Mouse (Mus musculus) heart, postnatal 0 days (tissue): ENCODE data around the gene Rad9b. TPM values are rescaled to one million over a fixed set of nuclear protein-coding genes. Genes with fewer than 3 reads are reported as not detected.

Source experiments
- ATAC-seq: fragments of 200-750 bp; cut with Nextera tagmentation; 2 replicates; pipeline ENCODE4 v1.8.0; 2017; ENCODE audit warnings: low read depth, moderate number of reproducible peaks, moderate library complexity; ENCODE audit not compliant: insufficient read depth
- DNase-seq: peaks from one replicate; pipeline ENCODE4 v3.0.0-alpha.2; 2016; ENCODE audit warnings: low spot score
- H3K27ac ChIP-seq: fragments of 300-500 bp; sonication (generic); 2 replicates; pipeline ENCODE4 v1.5.1; 2014; ENCODE audit warnings: low read depth, mild to moderate bottlenecking
- H3K27me3 ChIP-seq: fragments of 300-500 bp; sonication (generic); 2 replicates; pipeline ENCODE4 v1.6.1; 2014; ENCODE audit warnings: low read length, mixed read lengths; ENCODE audit not compliant: control insufficient read depth, insufficient read depth
- H3K36me3 ChIP-seq: fragments of 300-500 bp; sonication (generic); replicated peaks from 2 replicates; pipeline ENCODE4 v1.6.1; 2014; ENCODE audit warnings: low read length, mixed read lengths; ENCODE audit not compliant: control insufficient read depth, insufficient read depth
- H3K4me1 ChIP-seq: fragments of 300-500 bp; sonication (generic); 2 replicates; pipeline ENCODE4 v1.6.1; 2014; ENCODE audit warnings: antibody characterized with exemption; ENCODE audit not compliant: control insufficient read depth, insufficient read depth
- H3K4me2 ChIP-seq: fragments of 300-500 bp; sonication (generic); 2 replicates; pipeline ENCODE4 v1.6.1; 2014; ENCODE audit warnings: low read depth, mild to moderate bottlenecking, low read length, moderate library complexity
- H3K4me3 ChIP-seq: fragments of 300-500 bp; sonication (generic); 2 replicates; pipeline ENCODE4 v1.5.1; 2014; ENCODE audit warnings: low read depth, low read length
- H3K9ac ChIP-seq: fragments of 300-500 bp; sonication (generic); replicated peaks from 2 replicates; pipeline ENCODE4 v1.6.1; 2014; ENCODE audit warnings: low read depth, low read length, mixed read lengths
- H3K9me3 ChIP-seq: fragments of 300-500 bp; sonication (generic); replicated peaks from 2 replicates; pipeline ENCODE4 v1.6.1; 2016; ENCODE audit warnings: low read length; ENCODE audit not compliant: control insufficient read depth
- CTCF ChIP-seq: IDR thresholded peaks from 2 replicates; pipeline ENCODE4 v1.5.1; 2016; ENCODE audit warnings: antibody characterized with exemption, control low read depth, low read depth
- EP300 ChIP-seq: IDR thresholded peaks from 2 replicates; pipeline ENCODE4 v1.6.1; 2016; ENCODE audit warnings: antibody characterized with exemption, low read depth
- WGBS: fragments of 180-500 bp; shearing (Covaris S2); extraction: QIAGEN DNeasy Blood & Tissue Kit; methylation state at CpG from one replicate; pipeline ENCODE4 v1.1.7; 2014; 5-methylcytosine and 5-hydroxymethylcytosine counted together
- polyA plus RNA-seq: library from polyadenylated mRNA; unstranded; fragments of >200 nt; fragmentation: Nextera tagmentation; extraction: Ambion mirVana; gene quantifications from 2 replicates; pipeline ENCODE4 v1.2.1, GENCODE M21; 2015
- total RNA-seq: library from RNA; depleted of rRNA; stranded (reverse); fragments of >200 nt; gene quantifications from 2 replicates; pipeline ENCODE4 v1.2.3, GENCODE M21; 2014; ENCODE audit warnings: low replicate concordance

Rad9b gene
- total and polyA plus RNA-seq, 2 experiments from 2014 or later, result 8.2 to 13.9 TPM

DNA sequence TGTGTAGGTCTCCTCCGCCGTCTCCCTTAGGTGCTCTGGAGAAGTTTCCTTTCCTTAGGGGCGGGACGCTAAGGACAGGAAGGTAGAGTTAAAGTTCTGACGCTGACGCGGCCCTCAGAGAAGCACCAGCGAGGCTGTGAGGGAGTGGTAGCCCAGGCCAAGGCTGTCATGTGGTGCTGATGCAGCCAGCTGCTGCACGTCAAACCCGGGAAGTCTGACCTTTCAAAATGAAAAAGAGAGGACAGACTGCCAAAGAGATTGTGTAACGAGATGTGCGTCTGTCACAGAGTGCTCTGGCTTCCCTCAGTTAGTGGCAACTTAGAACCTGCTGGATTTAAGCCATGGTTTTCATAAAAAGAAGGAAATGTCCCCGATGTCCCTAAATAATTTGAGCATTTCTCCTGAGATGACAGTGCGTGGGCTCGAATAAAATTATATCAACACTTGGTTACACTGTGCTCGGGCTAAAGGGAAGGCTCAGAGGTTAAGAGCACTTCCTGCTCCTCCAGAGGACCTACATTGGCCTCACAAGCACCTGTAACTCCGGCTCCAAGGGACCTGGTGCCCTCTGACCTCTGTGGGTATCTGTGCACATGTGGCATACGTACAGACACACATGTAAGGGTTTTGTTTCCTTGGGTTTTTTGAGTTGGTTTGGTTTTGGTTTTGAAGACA lies 46.7 kb upstream of the Rad9b start:
- no peak for TF ChIP-seq EP300
- no peak for TF ChIP-seq CTCF
- Histone ChIP-seq H3K9me3 (no peaks in the 10 kb centered on the region), H3K27ac (peak overlapping the region; percentile 52), H3K36me3 (peaks cover 46% of the 10 kb centered on the region), H3K4me2 (peak overlapping the region; percentile 20; the same call in 1 of the 2 replicates), H3K4me3 (no peak overlapping the region), H3K9ac (no peak overlapping the region), H3K4me1 (peaks cover 31% of the 10 kb centered on the region), H3K27me3 (no peaks in the 10 kb centered on the region)
- ATAC-seq, result peak; percentile 47
- 35% methylated on average over 18 of the region's 18 CpGs for WGBS
- peak; percentile 48 for DNase-seq

DNA sequence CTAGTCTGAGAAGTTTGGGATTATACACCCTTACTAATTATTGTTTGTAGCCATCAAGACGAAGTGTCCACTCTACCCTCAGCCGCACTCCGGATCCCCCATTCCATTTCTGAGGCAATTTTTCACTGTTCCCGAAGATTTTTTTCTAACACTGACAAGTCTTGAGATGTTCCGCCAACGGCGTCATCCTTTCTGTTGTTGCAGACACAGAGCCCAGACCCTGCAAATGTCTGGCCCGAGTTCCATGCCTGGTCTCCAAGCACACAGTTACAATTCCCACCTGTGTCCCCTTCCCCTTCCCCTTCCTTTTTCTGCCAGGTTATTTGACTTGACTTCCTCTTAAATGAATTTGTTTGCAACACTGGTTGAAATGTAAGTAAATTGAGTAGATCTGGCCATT lies 45.8 kb upstream of the Rad9b start:
- peaks cover 37% of the 10 kb centered on the region for H3K36me3 ChIP-seq
- H3K4me2 ChIP-seq, result no peak overlapping the region
- ATAC-seq (no peak), DNase-seq (no peak)
- 0 out of 2 replicates have a peak overlapping the region, but pooled peaks have one; percentile 1 for H3K9ac ChIP-seq
- H3K4me1 ChIP-seq, result peaks cover 31% of the 10 kb centered on the region
- TF ChIP-seq CTCF, result no peak
- 83% methylated on average over 8 of the region's 8 CpGs for WGBS
- no peaks in the 10 kb centered on the region for H3K27me3 ChIP-seq
- 0 out of 2 replicates have a peak overlapping the region, but pooled peaks have one; percentile 52 for H3K27ac ChIP-seq
- H3K9me3 ChIP-seq, result no peaks in the 10 kb centered on the region
- no peak overlapping the region for H3K4me3 ChIP-seq

DNA sequence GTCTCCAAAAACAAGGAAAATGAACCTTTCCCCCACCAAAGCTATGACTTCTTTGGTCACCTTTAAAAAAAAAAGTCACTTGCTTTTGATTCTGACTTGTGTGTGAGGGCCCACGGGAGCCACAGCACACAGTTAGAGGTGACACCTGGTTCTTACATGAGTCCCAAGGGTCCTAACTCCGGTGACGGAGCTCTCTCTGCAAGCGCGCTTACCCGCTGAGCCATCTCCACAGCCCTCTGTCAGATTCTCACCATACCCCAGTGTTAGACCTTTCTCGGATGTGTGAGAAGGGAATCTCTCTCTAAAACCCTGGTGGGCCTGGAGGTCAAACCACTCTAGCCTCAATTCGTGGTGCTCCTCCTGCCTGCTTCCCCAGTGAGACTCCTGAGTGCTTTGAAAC lies 43.5 kb upstream of the Rad9b start:
- Histone ChIP-seq H3K9me3 (no peaks in the 10 kb centered on the region), H3K4me2 (no peak overlapping the region), H3K4me3 (no peak overlapping the region), H3K27me3 (no peaks in the 10 kb centered on the region), H3K27ac (peak overlapping the region; percentile 73), H3K4me1 (peaks cover 34% of the 10 kb centered on the region), H3K9ac (no peak overlapping the region), H3K36me3 (peaks cover 14% of the 10 kb centered on the region; the same call in 1 of the 2 replicates)
- ATAC-seq (no peak), DNase-seq (no peak)
- TF ChIP-seq CTCF (no peak), EP300 (no peak)
- WGBS, result 84% methylated on average over 8 of the region's 8 CpGs

DNA sequence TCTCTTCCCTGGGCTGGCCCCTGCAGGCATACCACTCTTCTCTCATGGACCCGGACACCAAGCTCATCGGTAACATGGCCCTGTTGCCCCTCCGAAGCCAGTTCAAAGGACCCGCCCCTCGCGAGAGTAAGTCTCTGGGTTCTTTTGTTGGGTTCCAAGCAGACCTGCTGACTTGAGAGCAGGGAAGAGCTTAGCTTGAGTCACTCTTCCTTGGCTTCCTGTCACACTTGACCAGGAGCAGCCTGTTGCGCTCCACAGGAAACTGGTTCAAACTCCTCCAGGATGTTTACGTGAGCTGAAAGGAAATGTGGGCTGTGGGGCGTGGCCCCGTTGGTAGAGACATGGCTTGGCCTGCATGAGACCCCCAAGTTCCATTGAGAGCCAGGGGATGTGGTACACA lies 42.8 kb upstream of the Rad9b start:
- Histone ChIP-seq H3K27me3 (no peaks in the 10 kb centered on the region), H3K27ac (peak overlapping the region; percentile 82), H3K9me3 (no peaks in the 10 kb centered on the region), H3K36me3 (peaks cover 8% of the 10 kb centered on the region; the same call in 1 of the 2 replicates), H3K4me1 (peaks cover 31% of the 10 kb centered on the region), H3K9ac (no peak overlapping the region), H3K4me2 (0 out of 2 replicates have a peak overlapping the region, but pooled peaks have one; percentile 2), H3K4me3 (no peak overlapping the region)
- TF ChIP-seq EP300, result peak; percentile 95
- TF ChIP-seq CTCF, result no peak
- DNase-seq (peak; percentile 41), ATAC-seq (peak; percentile 37)
- 72% methylated on average over 10 of the region's 10 CpGs for WGBS

GRCm38 (mm10) chr5:122393887-122394286 lies 39.9 kb upstream of the Rad9b start:
- H3K36me3 ChIP-seq, result peaks cover 8% of the 10 kb centered on the region; the same call in 1 of the 2 replicates
- no peak overlapping the region for H3K4me2 ChIP-seq
- no peaks in the 10 kb centered on the region for H3K27me3 ChIP-seq
- H3K4me1 ChIP-seq, result peaks cover 15% of the 10 kb centered on the region; the same call in 1 of the 2 replicates
- no peak for TF ChIP-seq EP300
- TF ChIP-seq CTCF, result peak; percentile 76
- H3K4me3 ChIP-seq, result no peak overlapping the region
- 69% methylated on average over 2 of the region's 2 CpGs for WGBS
- H3K9ac ChIP-seq, result no peak overlapping the region
- no peak overlapping the region for H3K27ac ChIP-seq
- peak; percentile 55 for DNase-seq
- no peak; the same call in 1 of the 2 replicates for ATAC-seq
- no peaks in the 10 kb centered on the region for H3K9me3 ChIP-seq
